Mouse (Mus musculus): Measurements from ENCODE around the gene Styx. TPM values are rescaled to one million over a fixed set of nuclear protein-coding genes. Genes with fewer than 3 reads are reported as not detected.
A peak's percentile ranks its signal among the peaks of the same experiment; 100 is the strongest.

The Styx gene
- total and polyA plus RNA-seq, 3 experiments: 3.8 to 33.4 (median 26.3) TPM

- intact Hi-C loops (cut with DNase I): no loop called here
- 65% methylated on average over 5 of the region's 5 CpGs for WGBS
- Histone ChIP-seq H3K9ac (ENCODE audit: low read depth, low read length) (no peak overlapping the region), H3K27ac (peak overlapping the region; percentile 81), H3K27me3 (ENCODE audit: control insufficient read depth, insufficient read depth, low read length) (no peaks in the 10 kb centered on the region), H3K36me3 (ENCODE audit: control insufficient read depth, insufficient read depth, low read length) (peaks cover 19% of the 10 kb centered on the region), H3K4me3 (no peak overlapping the region), H3K4me1 (ENCODE audit: control insufficient read depth, insufficient read depth, low read length) (peaks cover 35% of the 10 kb centered on the region), H3K79me2 (replicated peaks; ENCODE audit: control insufficient read depth, insufficient read depth, low read length) (no peaks in the 10 kb centered on the region)
- peak in 1 of 2 experiments; percentile 44 for DNase-seq
- TF ChIP-seq EP300 (IDR thresholded peaks at IDR 0.05; ENCODE audit: insufficient read depth, low read depth, low read length) (no peak), CTCF (IDR thresholded peaks at IDR 0.05) (no peak), POLR2A (IDR thresholded peaks at IDR 0.05; ENCODE audit: insufficient read depth, low read depth, low read length) (no peak)
Observed at GRCm38 (mm10) chr14:45453538-45454233, 102.8 kb downstream of the Styx start.

- Histone ChIP-seq H3K4me3 (no peak overlapping the region), H3K79me2 (replicated peaks; ENCODE audit: control insufficient read depth, insufficient read depth, low read length) (no peaks in the 10 kb centered on the region), H3K36me3 (ENCODE audit: control insufficient read depth, insufficient read depth, low read length) (peaks cover 19% of the 10 kb centered on the region), H3K27ac (peak overlapping the region; percentile 81), H3K4me1 (ENCODE audit: control insufficient read depth, insufficient read depth, low read length) (peaks cover 35% of the 10 kb centered on the region), H3K9ac (ENCODE audit: low read depth, low read length) (no peak overlapping the region), H3K27me3 (ENCODE audit: control insufficient read depth, insufficient read depth, low read length) (no peaks in the 10 kb centered on the region)
- WGBS: 11% methylated on average over 12 of the region's 12 CpGs
- DNase-seq: peak in 1 of 2 experiments; percentile 40
- TF ChIP-seq POLR2A (IDR thresholded peaks at IDR 0.05; ENCODE audit: insufficient read depth, low read depth, low read length) (no peak), EP300 (IDR thresholded peaks at IDR 0.05; ENCODE audit: insufficient read depth, low read depth, low read length) (no peak), CTCF (IDR thresholded peaks at IDR 0.05) (no peak)
- intact Hi-C loops (cut with DNase I): loop anchor here (2.0 to 5.0 kb wide), 2 partner anchors 36 to 75 kb away; partner anchors contain the start of gene Fermt2
Observed at GRCm38 (mm10) chr14:45455651-45456501, 105.0 kb downstream of the Styx start.

- Histone ChIP-seq H3K27ac (peak overlapping the region; percentile 81), H3K27me3 (ENCODE audit: control insufficient read depth, insufficient read depth, low read length) (no peaks in the 10 kb centered on the region), H3K9ac (ENCODE audit: low read depth, low read length) (no peak overlapping the region), H3K4me1 (ENCODE audit: control insufficient read depth, insufficient read depth, low read length) (peaks cover 34% of the 10 kb centered on the region), H3K79me2 (replicated peaks; ENCODE audit: control insufficient read depth, insufficient read depth, low read length) (no peaks in the 10 kb centered on the region), H3K36me3 (ENCODE audit: control insufficient read depth, insufficient read depth, low read length) (peaks cover 19% of the 10 kb centered on the region), H3K4me3 (no peak overlapping the region)
- WGBS: no CpG with 5 or more reads among the region's 1 CpGs
- TF ChIP-seq EP300 (IDR thresholded peaks at IDR 0.05; ENCODE audit: insufficient read depth, low read depth, low read length) (no peak), POLR2A (IDR thresholded peaks at IDR 0.05; ENCODE audit: insufficient read depth, low read depth, low read length) (0 out of 2 replicates have a peak, but pooled peaks have one; percentile 24)
- intact Hi-C loops (cut with DNase I): loop anchor here (2.0 to 5.0 kb wide), 2 partner anchors 36 to 74 kb away; partner anchors contain the start of gene Fermt2
- peak in 1 of 2 experiments; percentile 56 for DNase-seq
Observed at GRCm38 (mm10) chr14:45456502-45456846, 105.6 kb downstream of the Styx start.

GRCm38 (mm10) chr14:45457003-45457402, 106.1 kb downstream of the Styx start:
- no peaks in the 10 kb centered on the region for H3K79me2 ChIP-seq (replicated peaks; ENCODE audit: control insufficient read depth, insufficient read depth, low read length)
- peak; percentile 68 to 72 for DNase-seq
- TF ChIP-seq POLR2A (IDR thresholded peaks at IDR 0.05; ENCODE audit: insufficient read depth, low read depth, low read length) (no peak), EP300 (IDR thresholded peaks at IDR 0.05; ENCODE audit: insufficient read depth, low read depth, low read length) (0 out of 2 replicates have a peak, but pooled peaks have one; percentile 16)
- no peaks in the 10 kb centered on the region for H3K27me3 ChIP-seq (ENCODE audit: control insufficient read depth, insufficient read depth, low read length)
- intact Hi-C loops (cut with DNase I): loop anchor here (2.0 to 5.0 kb wide), 2 partner anchors 35 to 74 kb away; partner anchors contain the start of gene Fermt2
- peaks cover 33% of the 10 kb centered on the region for H3K4me1 ChIP-seq (ENCODE audit: control insufficient read depth, insufficient read depth, low read length)
- no peak overlapping the region for H3K4me3 ChIP-seq
- peaks cover 21% of the 10 kb centered on the region for H3K36me3 ChIP-seq (ENCODE audit: control insufficient read depth, insufficient read depth, low read length)
- 23% methylated on average over 9 of the region's 9 CpGs for WGBS
- H3K9ac ChIP-seq (ENCODE audit: low read depth, low read length): no peak overlapping the region; the same call in 1 of the 2 replicates
- peak overlapping the region; percentile 81 for H3K27ac ChIP-seq

- H3K4me3 ChIP-seq: no peak overlapping the region
- no peak overlapping the region for H3K27ac ChIP-seq
- H3K27me3 ChIP-seq (ENCODE audit: control insufficient read depth, insufficient read depth, low read length): no peaks in the 10 kb centered on the region
- H3K9ac ChIP-seq (ENCODE audit: low read depth, low read length): no peak overlapping the region
- WGBS: 88% methylated on average over 14 of the region's 14 CpGs
- H3K36me3 ChIP-seq (ENCODE audit: control insufficient read depth, insufficient read depth, low read length): peaks cover 34% of the 10 kb centered on the region
- intact Hi-C loops (cut with DNase I): loop anchor here (2.0 to 5.0 kb wide), 2 partner anchors 17 to 32 kb away; no protein-coding TSS in a partner anchor
- H3K79me2 ChIP-seq (replicated peaks; ENCODE audit: control insufficient read depth, insufficient read depth, low read length): no peaks in the 10 kb centered on the region
- DNase-seq: no peak
- H3K4me1 ChIP-seq (ENCODE audit: control insufficient read depth, insufficient read depth, low read length): peaks cover 29% of the 10 kb centered on the region
- TF ChIP-seq POLR2A (IDR thresholded peaks at IDR 0.05; ENCODE audit: insufficient read depth, low read depth, low read length) (no peak), CTCF (IDR thresholded peaks at IDR 0.05) (no peak), EP300 (IDR thresholded peaks at IDR 0.05; ENCODE audit: insufficient read depth, low read depth, low read length) (no peak)
Observed at GRCm38 (mm10) chr14:45459877-45460276, 109.0 kb downstream of the Styx start.
